Mouse (Mus musculus) left cerebral cortex, postnatal 25 days (tissue): Measurements from ENCODE around the gene Clhc1. TPM values are rescaled to one million over a fixed set of nuclear protein-coding genes. Genes with fewer than 3 reads are reported as not detected.

ENCODE experiments used
- DNase-seq, 2 experiments: peaks; one replicate each; pipeline ENCODE4 v3.0.0; 2022; ENCODE audit warnings: low spot score in 2 of 2, mixed read lengths in 1 of 2
- intact Hi-C: fragments of 180-260 bp; cut with DNase I; formaldehyde crosslinking; loops from one replicate; pipeline ENCODE4 v1.15.1; 2025
- total RNA-seq, 2 experiments: library from RNA; stranded (reverse); gene quantifications; 2 replicates each; pipeline ENCODE4 v1.2.3; 2021

Gene Clhc1
- total RNA-seq, 2 experiments from 2014 or later, result 0.21 TPM; not detected in 1

- DNase-seq, result no peak
- intact Hi-C loops, result loop anchor here (5.0 kb wide), 1 partner anchor 478 kb away; the partner anchor contains the start of gene Eml6
These were observed 1.7 kb downstream of the Clhc1 start for GRCm38 (mm10) chr11:29549425-29549778.

GRCm38 (mm10) chr11:29560452-29560851, 12.7 kb downstream of the Clhc1 start:
- intact Hi-C loops, result no loop called here
- no peak for DNase-seq

- intact Hi-C loops, result no loop called here
- DNase-seq, result no peak
These were observed 13.2 kb downstream of the Clhc1 start for GRCm38 (mm10) chr11:29560990-29561389.

- intact Hi-C loops, result no loop called here
- no peak for DNase-seq
These were observed 15.7 kb downstream of the Clhc1 start for GRCm38 (mm10) chr11:29563406-29563805.

DNA sequence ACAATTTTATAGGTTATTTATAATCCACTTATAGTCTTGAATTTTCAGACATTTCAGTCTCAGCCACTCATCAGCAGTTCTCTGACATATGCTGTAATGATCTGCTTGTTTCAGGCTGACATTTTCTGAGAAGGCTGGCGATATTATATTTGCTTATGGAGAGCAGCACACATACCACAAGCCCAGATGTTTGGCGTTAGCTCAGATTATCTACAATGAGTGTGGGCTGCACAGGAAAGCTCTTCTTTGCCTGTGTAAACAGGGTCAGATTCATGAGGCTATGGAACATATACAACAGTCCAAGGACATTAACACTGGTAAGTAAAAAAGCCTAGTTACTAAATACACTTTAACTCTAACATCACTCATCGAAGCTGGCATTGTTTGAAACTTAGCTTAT, 23.8 kb downstream of the Clhc1 start:
- intact Hi-C loops, result no loop called here

DNA sequence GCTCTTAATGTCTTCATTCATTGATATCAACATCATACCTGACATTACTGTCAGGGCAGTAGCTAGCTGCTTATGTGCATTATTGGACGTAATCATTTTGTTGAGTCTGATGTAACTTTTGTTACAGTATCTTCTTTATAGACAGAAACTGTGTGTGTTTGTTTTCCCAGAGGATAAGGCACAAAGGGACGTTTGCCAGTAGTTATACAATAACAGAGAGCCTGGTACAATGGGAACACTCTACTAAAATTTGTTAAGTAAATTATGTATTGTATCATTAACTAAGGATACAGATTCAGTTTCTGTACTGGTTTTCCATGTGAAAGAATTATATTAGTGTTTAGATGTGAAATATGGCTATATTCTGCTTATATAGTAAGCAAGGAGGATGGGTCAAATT, 24.9 kb downstream of the Clhc1 start:
- intact Hi-C loops, result no loop called here
- no peak for DNase-seq

More for the DNA sequence above, 23.8 kb downstream of the Clhc1 start:
- DNase-seq, result no peak

DNA sequence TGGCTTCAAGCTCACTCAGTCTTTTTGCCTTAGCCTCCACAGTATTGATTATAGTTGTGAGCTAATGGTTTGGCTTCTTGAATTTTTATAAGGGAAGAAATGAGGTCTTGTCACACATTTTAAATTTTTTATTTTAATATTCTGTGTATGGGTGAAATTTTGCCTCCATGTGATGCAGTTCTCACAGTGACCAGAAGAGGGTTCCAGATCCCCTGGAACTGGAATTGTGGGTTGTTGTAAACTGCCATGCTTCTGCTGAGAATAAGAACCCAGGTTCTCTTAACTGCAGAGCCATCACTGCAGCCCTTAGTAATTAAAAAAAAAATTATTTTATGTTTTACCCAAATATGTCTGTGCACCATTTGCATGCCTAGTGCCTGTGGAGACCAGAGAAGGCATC, 31.9 kb downstream of the Clhc1 start:
- DNase-seq, result no peak
- intact Hi-C loops, result no loop called here

- no peak for DNase-seq
- intact Hi-C loops, result no loop called here
These were observed 47.5 kb downstream of the Clhc1 start for GRCm38 (mm10) chr11:29595217-29595616.

DNA sequence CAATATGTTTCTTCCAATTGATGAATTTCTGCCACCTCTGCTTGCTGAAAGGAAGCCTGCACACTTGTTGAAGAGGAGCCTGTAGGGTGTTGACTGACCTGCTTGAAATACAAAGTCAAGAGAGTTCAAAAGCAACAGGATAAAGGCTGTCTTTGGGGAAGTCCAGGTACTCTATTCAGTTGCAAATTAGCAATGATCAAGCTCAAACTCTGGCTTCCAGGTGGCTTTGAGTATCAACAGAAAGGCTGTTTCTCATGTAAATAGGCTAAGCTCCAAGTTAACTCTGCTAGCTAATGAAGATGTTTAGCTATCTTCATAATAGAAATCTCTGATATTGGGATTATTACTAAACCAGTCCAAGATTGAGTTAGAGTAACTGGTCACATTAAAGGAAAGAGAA, 49.4 kb downstream of the Clhc1 start:
- no peak for DNase-seq
- intact Hi-C loops, result no loop called here

- intact Hi-C loops, result no loop called here
- no peak for DNase-seq
These were observed 51.2 kb downstream of the Clhc1 start for GRCm38 (mm10) chr11:29599000-29599399.

- DNase-seq, result no peak
- intact Hi-C loops, result no loop called here
These were observed 55.8 kb downstream of the Clhc1 start for GRCm38 (mm10) chr11:29603581-29603980.

DNA sequence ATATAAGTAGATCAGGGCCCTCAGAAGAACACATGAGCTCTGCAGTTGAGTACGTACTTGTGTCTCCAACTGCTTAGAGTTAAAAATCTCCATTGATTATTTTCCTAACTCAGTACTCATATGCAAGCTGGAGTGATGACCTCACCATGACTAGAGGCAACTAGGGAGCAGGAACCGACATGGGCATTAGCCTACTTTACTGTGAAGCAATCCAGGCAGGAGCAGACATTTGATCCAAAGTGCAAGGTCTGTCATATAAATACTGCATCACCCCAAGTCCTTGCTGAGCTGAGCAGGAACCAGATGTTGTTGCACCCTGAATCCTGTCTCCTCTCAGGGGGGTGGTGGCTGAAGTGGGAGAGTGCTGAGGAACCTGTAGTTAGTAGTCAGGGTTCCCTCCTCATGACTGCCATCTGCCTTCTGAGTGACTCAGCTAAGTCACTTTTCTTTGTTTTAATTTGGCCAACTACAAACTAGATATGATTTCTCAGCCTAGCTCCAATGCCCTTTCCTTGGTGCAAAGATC, 59.8 kb downstream of the Clhc1 start:
- DNase-seq, result no peak
- intact Hi-C loops, result no loop called here

- intact Hi-C loops, result no loop called here
- no peak for DNase-seq
These were observed 62.2 kb downstream of the Clhc1 start for GRCm38 (mm10) chr11:29609756-29610468.

DNA sequence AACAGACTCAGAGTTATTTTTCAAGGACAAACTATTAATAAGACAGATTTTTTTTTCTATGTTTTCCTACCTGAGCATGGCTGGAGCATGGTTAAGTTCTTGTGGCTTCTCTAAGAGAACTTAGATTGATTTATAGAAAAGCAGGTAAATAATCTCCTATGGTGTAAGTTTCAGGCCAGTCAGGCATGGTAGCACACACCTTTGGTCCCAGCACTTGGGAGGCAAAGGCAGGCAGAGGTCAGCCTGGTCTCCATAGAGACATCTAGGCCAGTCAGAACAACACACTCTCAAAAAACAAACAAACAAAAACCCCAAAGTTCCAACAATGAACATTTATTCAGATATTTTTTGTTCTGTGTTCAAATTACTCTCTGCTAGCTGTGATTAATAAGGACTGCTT, 64.3 kb downstream of the Clhc1 start:
- intact Hi-C loops, result no loop called here
- DNase-seq, result no peak

GRCm38 (mm10) chr11:29613185-29613735, 65.5 kb downstream of the Clhc1 start:
- intact Hi-C loops, result no loop called here
- no peak for DNase-seq

DNA sequence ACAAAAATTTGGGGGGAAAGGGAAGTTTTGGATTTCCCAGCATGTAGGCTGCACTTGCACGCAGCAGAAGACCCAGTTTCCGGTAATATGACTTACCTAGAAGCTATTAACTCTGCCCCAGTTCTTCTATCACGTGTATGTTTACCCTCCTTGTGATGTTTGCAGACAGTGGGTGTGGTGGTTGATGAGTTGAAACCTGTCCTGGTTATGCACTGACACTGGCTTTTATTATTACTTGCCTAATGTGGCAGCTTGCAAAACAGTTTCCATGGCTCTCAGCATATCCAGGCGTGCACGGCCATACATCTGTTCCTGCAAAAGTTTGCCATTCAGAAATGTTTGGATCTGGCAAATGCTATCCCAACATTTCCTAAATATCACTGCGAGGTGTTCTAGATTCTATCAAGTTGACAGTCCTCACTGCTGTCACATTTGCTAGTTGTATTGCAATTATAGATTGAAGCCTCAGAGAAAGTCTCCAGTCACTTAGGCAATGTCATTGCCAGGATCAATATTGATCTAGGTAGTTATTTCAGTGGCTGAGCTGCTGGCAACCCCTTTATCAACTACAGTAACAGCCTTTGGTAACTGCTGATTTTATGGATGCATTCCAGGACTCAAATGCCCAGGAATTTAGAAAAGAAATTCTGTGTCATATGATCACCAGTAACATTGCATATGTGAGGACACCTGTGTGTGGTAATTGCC, 66.6 kb downstream of the Clhc1 start:
- no peak for DNase-seq
- intact Hi-C loops, result no loop called here

DNA sequence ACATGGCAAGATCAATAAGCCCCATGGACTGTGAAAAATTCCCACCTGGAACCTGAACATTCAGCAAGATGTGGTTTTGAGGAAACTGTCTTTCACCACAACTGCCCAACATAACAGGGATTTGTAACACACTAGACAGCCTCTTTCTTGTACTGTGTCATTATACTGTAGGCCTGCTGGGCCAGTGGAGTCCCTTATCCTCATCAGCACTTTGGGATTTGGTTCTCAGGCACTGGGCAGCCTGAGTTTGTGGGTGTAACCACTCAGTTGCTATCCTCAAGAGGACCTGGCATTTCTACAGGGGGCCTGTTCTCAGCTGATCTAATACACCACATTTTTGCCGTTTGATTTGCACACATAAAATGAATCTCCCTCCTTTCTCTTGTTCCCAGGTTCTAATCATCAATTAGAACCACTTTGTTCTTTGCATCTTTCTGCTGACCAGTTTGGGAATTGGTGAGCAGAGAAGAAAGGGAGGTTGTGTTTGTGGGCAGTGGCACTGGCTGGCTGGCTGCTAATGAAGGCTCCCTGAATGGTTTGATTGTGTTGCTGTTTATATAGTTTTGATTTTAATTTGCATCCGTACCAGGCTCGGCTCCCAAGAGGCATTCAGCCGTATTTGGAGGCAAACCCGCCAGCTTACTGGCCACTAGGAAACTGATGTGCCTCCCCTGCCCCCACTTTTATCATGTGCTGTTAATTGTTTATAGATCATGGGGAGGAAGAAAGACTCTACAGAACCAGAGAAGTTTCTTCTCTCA, 74.5 kb downstream of the Clhc1 start:
- intact Hi-C loops, result no loop called here
- DNase-seq, result peak in 1 of 2 experiments; percentile 62

DNA sequence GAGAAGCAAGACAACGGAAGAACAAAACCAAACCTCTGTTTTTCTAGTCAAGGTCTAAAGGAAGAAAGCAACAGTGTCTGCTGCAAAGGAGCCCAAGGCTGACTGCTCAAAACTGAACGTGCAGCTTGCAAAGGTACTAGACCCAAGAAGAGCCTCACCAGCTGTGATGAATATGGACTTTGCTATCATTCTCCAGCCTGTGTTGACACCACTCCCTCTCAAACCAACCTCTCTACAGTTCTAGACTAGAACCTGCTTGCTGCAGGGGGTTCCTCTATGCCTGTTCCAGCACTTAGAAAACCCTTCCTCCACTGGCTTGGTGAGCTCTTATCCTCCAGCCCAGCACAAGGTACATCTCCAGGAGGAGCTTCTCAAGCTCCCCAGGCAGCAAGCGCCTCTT, 75.6 kb downstream of the Clhc1 start:
- intact Hi-C loops, result no loop called here
- no peak for DNase-seq

- intact Hi-C loops, result no loop called here
These were observed 78.8 kb downstream of the Clhc1 start for GRCm38 (mm10) chr11:29626541-29626940.

DNA sequence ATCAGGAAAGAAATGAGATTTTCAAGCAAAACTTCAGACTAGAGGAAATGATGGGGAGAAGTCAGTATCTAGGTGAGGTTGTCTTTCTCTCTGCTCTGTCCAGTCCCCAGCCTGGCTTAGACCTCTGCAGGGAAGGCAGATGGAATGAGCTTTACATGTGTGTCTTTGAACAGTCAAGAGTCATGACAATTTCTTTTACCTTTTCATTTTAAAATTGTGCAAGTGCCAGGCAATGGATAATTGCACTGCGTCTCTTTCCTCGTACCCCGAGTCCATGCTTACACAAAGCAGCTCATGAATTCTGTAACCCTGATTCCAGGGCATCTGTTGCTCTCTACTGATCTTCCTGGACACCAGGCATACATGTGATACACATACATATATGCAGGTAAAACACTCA, 80.0 kb downstream of the Clhc1 start:
- intact Hi-C loops, result no loop called here
- DNase-seq, result no peak

More at GRCm38 (mm10) chr11:29626541-29626940, 78.8 kb downstream of the Clhc1 start:
- DNase-seq, result no peak
